Mouse (Mus musculus): Measurements from ENCODE around the gene Gm20917. TPM values are rescaled to one million over a fixed set of nuclear protein-coding genes. Genes with fewer than 3 reads are reported as not detected.
"Not testable (repeated sequence)": the region's sequence is repeated elsewhere in the genome, so short reads cannot be mapped to it uniquely, and the experiment has no call there.

Gm20917 gene
- total RNA-seq (2022) = not detected

DNA sequence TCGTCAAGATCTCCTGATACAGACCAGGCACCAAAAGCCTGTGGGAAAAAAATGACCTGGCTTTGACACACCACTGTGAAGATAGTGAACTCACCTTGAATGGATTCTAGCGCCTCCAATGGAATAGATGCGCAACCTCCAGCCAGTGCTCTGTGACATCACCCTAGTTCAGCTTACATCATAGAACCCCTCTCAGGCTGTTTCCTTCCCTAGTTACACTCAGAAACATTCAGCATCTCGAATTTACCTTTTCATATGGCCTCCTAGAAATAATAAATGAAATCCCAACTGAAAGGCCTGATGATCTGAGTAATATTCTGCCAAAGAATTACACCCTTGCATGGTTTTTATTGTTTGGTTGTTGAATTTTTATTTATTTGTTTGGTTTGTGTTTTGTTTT lies at the start of gene Gm20917:
TSS of gene Gm20917 (minus strand) at position 101 of the 400 bp plus-strand sequence.
- DNase-seq (ENCODE audit: low spot score in 2 of 2) = not testable (repeated sequence)

Other genes with a start within 250 kb of the Gm20917 start
- gene Gm20916, start 168.4 kb upstream of the Gm20917 start, total RNA-seq (2022) = not detected

All from gastrocnemius, adult 8-10 months (tissue).